Mouse (Mus musculus): ENCODE measurements around the gene Ankrd44.

- TF ChIP-seq CTCF (IDR thresholded peaks at IDR 0.05) = no peak
- TF ChIP-seq POLR2A (IDR thresholded peaks at IDR 0.05; ENCODE audit: insufficient read depth, low read depth, low read length) = no peak
These were observed 48.6 kb downstream of the Ankrd44 start for GRCm38 (mm10) chr1:54877423-54878073.

Data from heart, adult 2 months (tissue).